Mouse (Mus musculus): ENCODE measurements around the gene Hps5. TPM values are rescaled to one million over a fixed set of nuclear protein-coding genes. Genes with fewer than 3 reads are reported as not detected.

Hps5 gene
- 20.8 and 21.7 TPM in 2 replicates for polyA plus RNA-seq (2012; rRNA removed)

DNA sequence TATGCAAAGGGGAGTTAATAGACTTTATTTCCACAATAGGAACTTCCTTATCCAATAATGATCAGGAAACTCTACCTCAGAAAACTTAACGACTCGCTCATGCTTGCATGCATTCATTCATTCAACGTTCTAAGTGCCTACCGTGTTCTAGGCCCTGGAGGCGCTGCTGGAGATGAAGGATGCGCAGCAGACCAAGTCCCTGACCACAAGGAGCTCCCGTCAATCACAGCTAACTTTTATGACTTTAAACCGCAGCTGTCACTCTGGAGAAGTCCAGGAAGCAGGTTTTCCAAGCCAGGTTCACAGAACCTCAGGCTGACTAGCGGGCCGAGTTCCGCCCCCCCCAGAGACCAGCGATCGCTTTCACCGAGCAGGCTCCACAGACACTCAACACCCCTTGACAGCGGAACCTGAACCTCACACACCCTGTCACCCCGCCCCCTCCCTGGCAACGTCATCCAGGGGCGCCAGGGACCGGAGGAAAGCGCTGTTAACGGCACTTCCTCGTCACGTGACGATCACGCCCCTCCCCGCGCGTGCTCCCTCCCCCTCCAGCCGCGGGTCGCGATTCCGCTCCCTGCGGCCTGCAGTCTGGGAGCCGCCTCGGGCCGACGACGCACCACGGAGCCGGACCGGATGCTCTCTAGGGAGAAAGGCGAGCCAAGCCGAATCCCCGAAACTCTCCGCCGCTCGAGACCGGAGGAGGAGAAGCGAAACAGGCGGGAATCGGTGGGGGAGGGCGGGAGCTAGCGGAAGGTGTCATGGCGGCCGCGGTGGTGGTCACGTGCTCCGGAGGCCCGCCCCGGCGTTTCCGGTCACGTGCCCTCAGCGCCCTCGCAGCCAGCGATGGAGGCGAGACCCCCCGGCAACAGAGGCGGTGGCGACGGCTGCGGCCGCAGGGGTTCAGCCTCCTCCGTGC is at the start of gene Hps5, which contains the start of gene Gtf2h1:
Hps5 (minus strand) TSS at position 778 of the 919 bp plus-strand sequence.
Gtf2h1 (plus strand) TSS at position 817 of the 919 bp plus-strand sequence.
- H3K27me3 ChIP-seq (ENCODE audit: control insufficient read depth, insufficient read depth, low read length), result no peaks in the 10 kb centered on the region
- under 1% methylated on average over 75 of the region's 75 CpGs for WGBS
- peak within 1 kb of the TSS; percentile 96 for H3K27ac ChIP-seq (ENCODE audit: insufficient read depth, low read length)
- peak; percentile 98 for DNase-seq
- no peaks in the 10 kb centered on the region; the same call in 1 of the 2 replicates for H3K4me1 ChIP-seq (ENCODE audit: control insufficient read depth, insufficient read depth, low read length)
- peak within 1 kb of the TSS; percentile 91 for H3K4me3 ChIP-seq (replicated peaks; ENCODE audit: insufficient read depth, low read depth, low read length)
- TF ChIP-seq POLR2A (IDR thresholded peaks at IDR 0.05; ENCODE audit: borderline replicate concordance, insufficient read depth, low read length) (peak; percentile 56), CTCF (IDR thresholded peaks at IDR 0.05; ENCODE audit: borderline replicate concordance, insufficient read depth, low read depth, low read length) (no peak)

DNA sequence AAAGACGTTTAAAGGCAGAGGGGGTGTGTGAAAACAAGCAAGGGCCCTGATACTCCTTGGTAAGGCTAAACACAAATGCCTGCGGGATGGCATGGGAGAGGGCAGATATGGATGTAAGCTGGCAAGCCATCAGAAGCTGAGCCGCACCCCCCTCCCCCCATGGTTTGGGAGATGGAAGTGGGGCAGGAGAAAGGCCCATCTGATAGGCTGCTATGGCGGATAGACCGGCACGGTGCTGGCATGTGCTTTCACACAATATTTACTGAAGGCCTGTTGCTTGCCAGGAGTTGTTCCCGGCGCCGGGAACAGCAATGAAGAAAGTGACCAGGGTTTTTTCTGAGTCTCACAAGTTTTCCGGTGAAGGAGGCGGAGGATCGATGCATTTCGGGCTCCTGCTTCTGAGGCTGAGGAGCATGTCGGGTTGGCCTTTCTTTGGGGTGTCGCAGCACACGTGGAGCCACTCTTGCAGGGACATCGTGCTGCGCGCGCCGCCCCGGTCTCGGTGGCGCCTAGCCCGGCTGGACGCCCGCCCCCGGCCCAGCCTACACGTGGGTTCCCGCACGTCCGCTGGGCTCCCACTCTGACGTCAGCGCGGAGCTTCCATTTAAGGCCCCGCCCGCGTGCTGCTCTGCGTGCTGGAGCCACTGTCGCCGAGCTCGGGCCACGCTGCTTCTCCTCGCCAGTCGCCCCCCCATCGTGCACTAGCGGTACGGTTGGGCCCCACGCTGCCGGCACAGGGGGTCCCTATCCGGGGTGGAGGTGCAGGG is 49.5 kb upstream of the Hps5 start:
- Histone ChIP-seq H3K4me3 (replicated peaks; ENCODE audit: insufficient read depth, low read depth, low read length) (peak overlapping the region; percentile 93), H3K27ac (ENCODE audit: insufficient read depth, low read length) (peak overlapping the region; percentile 72), H3K4me1 (ENCODE audit: control insufficient read depth, insufficient read depth, low read length) (no peaks in the 10 kb centered on the region; the same call in 1 of the 2 replicates), H3K27me3 (ENCODE audit: control insufficient read depth, insufficient read depth, low read length) (no peaks in the 10 kb centered on the region)
- peak; percentile 92 for DNase-seq
- 1% methylated on average over 51 of the region's 51 CpGs for WGBS
- peak; percentile 97 for TF ChIP-seq POLR2A (IDR thresholded peaks at IDR 0.05; ENCODE audit: borderline replicate concordance, insufficient read depth, low read length)
- TF ChIP-seq CTCF (IDR thresholded peaks at IDR 0.05; ENCODE audit: borderline replicate concordance, insufficient read depth, low read depth, low read length), result no peak

- TF ChIP-seq CTCF (IDR thresholded peaks at IDR 0.05; ENCODE audit: borderline replicate concordance, insufficient read depth, low read depth, low read length) (no peak), POLR2A (IDR thresholded peaks at IDR 0.05; ENCODE audit: borderline replicate concordance, insufficient read depth, low read length) (no peak)
- 95% methylated on average over 4 of the region's 4 CpGs for WGBS
- DNase-seq, result no peak
- no peak overlapping the region for H3K4me3 ChIP-seq (replicated peaks; ENCODE audit: insufficient read depth, low read depth, low read length)
- H3K4me1 ChIP-seq (ENCODE audit: control insufficient read depth, insufficient read depth, low read length), result peaks cover 12% of the 10 kb centered on the region
- H3K27me3 ChIP-seq (ENCODE audit: control insufficient read depth, insufficient read depth, low read length), result no peaks in the 10 kb centered on the region
- no peak overlapping the region for H3K27ac ChIP-seq (ENCODE audit: insufficient read depth, low read length)
Observed at GRCm38 (mm10) chr7:46843576-46843975, 47.7 kb upstream of the Hps5 start.

DNA sequence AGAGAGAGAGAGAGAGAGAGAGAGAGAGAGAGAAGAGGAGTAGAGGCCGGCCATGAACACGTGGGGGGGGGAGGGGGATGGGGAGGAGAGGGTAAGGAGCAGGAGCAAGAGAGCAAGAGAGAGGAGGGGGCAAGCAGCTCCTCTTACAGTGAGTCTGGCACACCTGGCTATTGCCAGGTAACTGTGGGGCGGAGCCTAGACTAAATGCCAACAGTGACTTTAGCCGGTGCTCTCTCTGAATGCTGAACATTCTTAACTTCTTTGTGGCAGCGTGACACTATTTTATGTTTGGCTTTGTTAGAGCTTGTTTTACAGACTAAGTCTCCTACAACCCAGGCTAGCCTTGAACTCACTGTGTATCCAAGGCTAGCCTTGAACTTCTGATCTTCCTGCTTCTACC is 46.4 kb upstream of the Hps5 start:
- WGBS, result 61% methylated on average over 5 of the region's 5 CpGs
- Histone ChIP-seq H3K27me3 (ENCODE audit: control insufficient read depth, insufficient read depth, low read length) (no peaks in the 10 kb centered on the region), H3K27ac (ENCODE audit: insufficient read depth, low read length) (no peak overlapping the region), H3K4me1 (ENCODE audit: control insufficient read depth, insufficient read depth, low read length) (peaks cover 14% of the 10 kb centered on the region), H3K4me3 (replicated peaks; ENCODE audit: insufficient read depth, low read depth, low read length) (no peak overlapping the region)
- no peak for DNase-seq
- TF ChIP-seq POLR2A (IDR thresholded peaks at IDR 0.05; ENCODE audit: borderline replicate concordance, insufficient read depth, low read length) (no peak), CTCF (IDR thresholded peaks at IDR 0.05; ENCODE audit: borderline replicate concordance, insufficient read depth, low read depth, low read length) (no peak)

DNA sequence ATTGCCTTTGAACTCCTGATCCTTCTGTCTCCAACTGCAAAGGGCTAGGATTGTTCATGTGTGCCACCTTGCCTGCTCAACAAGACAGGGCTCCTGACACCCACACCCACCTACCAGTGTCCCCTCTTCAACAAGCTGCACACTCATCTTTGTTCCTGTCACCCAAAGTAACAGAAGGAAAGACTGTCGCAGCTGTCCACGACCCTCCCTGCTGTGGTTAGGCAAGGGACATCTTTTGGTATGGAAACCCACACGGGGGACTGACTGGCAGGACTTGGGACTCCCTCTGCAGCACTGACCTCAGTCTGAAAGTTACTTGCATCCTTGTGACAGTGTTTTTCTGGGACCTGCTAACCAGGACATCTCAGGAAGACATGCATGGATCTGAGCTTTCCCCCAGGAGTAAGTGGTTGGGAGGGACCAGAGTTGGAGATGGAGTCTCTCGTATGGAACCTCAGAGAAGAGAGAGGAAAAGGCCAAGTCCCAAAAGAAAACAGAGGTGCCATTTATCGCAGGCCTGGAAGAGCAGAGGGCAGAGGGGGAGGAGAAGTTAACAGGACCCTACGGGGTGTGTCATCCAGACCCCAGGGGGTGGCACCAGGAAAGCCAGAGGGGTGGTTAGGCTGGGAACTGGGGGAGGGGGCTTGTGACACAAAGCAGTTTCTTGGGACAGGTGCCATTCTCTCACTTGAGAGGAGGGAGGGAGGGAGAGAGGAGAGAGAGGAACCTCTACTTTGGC is 45.1 kb upstream of the Hps5 start, which contains the start of gene Ldha:
Ldha (plus strand) TSS at position 689 of the 739 bp plus-strand sequence.
- TF ChIP-seq CTCF (IDR thresholded peaks at IDR 0.05; ENCODE audit: borderline replicate concordance, insufficient read depth, low read depth, low read length) (no peak), POLR2A (IDR thresholded peaks at IDR 0.05; ENCODE audit: borderline replicate concordance, insufficient read depth, low read length) (no peak)

DNA sequence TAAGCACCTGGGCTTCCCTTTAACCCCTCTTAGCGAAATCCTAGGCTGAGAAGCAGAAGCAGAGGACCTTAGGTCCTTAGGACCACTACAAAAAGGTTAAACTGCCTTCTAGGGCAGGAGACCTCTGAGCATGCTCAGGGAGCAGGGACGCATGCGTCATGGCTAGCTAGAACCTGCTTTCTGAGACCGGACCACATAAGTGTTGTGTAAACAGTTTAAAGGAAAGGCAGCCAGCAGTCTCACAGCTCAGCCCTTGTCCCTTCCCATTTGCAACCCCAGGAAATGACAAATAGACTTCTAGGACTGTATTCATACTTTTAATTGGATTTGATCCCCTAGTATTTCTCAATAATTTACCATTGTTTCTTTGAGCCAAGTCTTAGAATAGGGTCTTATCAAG is 44.5 kb upstream of the Hps5 start:
- 87% methylated on average over 4 of the region's 4 CpGs for WGBS
- peaks cover 14% of the 10 kb centered on the region for H3K4me1 ChIP-seq (ENCODE audit: control insufficient read depth, insufficient read depth, low read length)

More for the DNA sequence above, 45.1 kb upstream of the Hps5 start, which contains the start of gene Ldha:
- H3K4me1 ChIP-seq (ENCODE audit: control insufficient read depth, insufficient read depth, low read length), result peaks cover 14% of the 10 kb centered on the region
- no peaks in the 10 kb centered on the region for H3K27me3 ChIP-seq (ENCODE audit: control insufficient read depth, insufficient read depth, low read length)
- no peak within 1 kb of the TSS for H3K27ac ChIP-seq (ENCODE audit: insufficient read depth, low read length)
- 52% methylated on average over 6 of the region's 6 CpGs for WGBS
- DNase-seq, result no peak
- no peak within 1 kb of the TSS for H3K4me3 ChIP-seq (replicated peaks; ENCODE audit: insufficient read depth, low read depth, low read length)

DNA sequence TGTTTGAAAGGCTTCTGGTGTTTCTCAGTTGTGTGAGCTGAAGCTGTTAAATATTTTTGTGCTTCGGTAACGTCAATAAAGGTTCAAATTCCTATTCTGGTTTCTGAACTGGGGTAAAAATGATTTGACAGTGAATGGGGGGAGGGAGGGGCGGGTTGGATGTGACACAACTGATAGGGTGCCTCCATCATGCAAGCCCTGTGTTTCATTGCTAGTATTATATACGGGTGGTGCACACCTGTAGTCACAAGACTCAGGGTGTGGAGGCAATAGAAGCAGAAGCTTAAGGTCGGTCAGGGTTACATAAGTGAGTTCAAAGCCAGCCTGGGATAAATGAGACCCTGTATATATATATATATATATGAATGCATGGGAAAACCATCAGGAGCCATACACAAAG is 44.0 kb upstream of the Hps5 start:
- H3K27ac ChIP-seq (ENCODE audit: insufficient read depth, low read length), result peak overlapping the region; percentile 90; the same call in 1 of the 2 replicates
- H3K4me3 ChIP-seq (replicated peaks; ENCODE audit: insufficient read depth, low read depth, low read length), result no peak overlapping the region
- no peak for DNase-seq
- TF ChIP-seq CTCF (IDR thresholded peaks at IDR 0.05; ENCODE audit: borderline replicate concordance, insufficient read depth, low read depth, low read length) (no peak), POLR2A (IDR thresholded peaks at IDR 0.05; ENCODE audit: borderline replicate concordance, insufficient read depth, low read length) (no peak)
- WGBS, result 91% methylated on average over 5 of the region's 5 CpGs
- H3K4me1 ChIP-seq (ENCODE audit: control insufficient read depth, insufficient read depth, low read length), result peaks cover 14% of the 10 kb centered on the region
- no peaks in the 10 kb centered on the region for H3K27me3 ChIP-seq (ENCODE audit: control insufficient read depth, insufficient read depth, low read length)

More for the DNA sequence above, 44.5 kb upstream of the Hps5 start:
- Histone ChIP-seq H3K27me3 (ENCODE audit: control insufficient read depth, insufficient read depth, low read length) (no peaks in the 10 kb centered on the region), H3K27ac (ENCODE audit: insufficient read depth, low read length) (no peak overlapping the region), H3K4me3 (replicated peaks; ENCODE audit: insufficient read depth, low read depth, low read length) (no peak overlapping the region)
- TF ChIP-seq CTCF (IDR thresholded peaks at IDR 0.05; ENCODE audit: borderline replicate concordance, insufficient read depth, low read depth, low read length) (no peak), POLR2A (IDR thresholded peaks at IDR 0.05; ENCODE audit: borderline replicate concordance, insufficient read depth, low read length) (no peak)
- DNase-seq, result no peak

All from cerebellum, adult 2 months (tissue).